Mouse (Mus musculus) liver, postnatal 0 days (tissue): ENCODE measurements at regions not wholly inside any gene's neighbourhood (a gene's known extent, or its start where the extent isn't known, plus 50 kb on each side); places are given as distances from the start of the nearest gene placed in this dataset.
"Not testable (repeated sequence)": the region's sequence is repeated elsewhere in the genome, so short reads cannot be mapped to it uniquely, and the experiment has no call there.

Experiments
- ATAC-seq: fragments of 200-750 bp; cut with Nextera tagmentation; 2 replicates; pipeline ENCODE4 v1.8.0; 2017; ENCODE audit warnings: mild to moderate bottlenecking, moderate library complexity
- DNase-seq: peaks from one replicate; pipeline ENCODE4 v3.0.0-alpha.2; 2016
- H3K27ac ChIP-seq: fragments of 300-500 bp; sonication (generic); 2 replicates; pipeline ENCODE4 v1.5.1; 2014; ENCODE audit warnings: antibody characterized with exemption, moderate library complexity, mild to moderate bottlenecking, low read depth
- H3K27me3 ChIP-seq: fragments of 300-500 bp; sonication (generic); 2 replicates; pipeline ENCODE4 v1.6.1; 2014; ENCODE audit warnings: low read length, control low read depth, mixed read lengths; ENCODE audit not compliant: insufficient read depth
- H3K36me3 ChIP-seq: fragments of 300-500 bp; sonication (generic); replicated peaks from 2 replicates; pipeline ENCODE4 v1.6.1; 2014; ENCODE audit warnings: mild to moderate bottlenecking, control low read depth, low read length, moderate library complexity, mixed read lengths; ENCODE audit not compliant: insufficient read depth
- H3K4me1 ChIP-seq: fragments of 300-500 bp; sonication (generic); 2 replicates; pipeline ENCODE4 v1.6.1; 2014; ENCODE audit warnings: antibody characterized with exemption, mild to moderate bottlenecking, control low read depth; ENCODE audit not compliant: insufficient read depth
- H3K4me2 ChIP-seq: fragments of 300-500 bp; sonication (generic); 2 replicates; pipeline ENCODE4 v1.6.1; 2014; ENCODE audit warnings: low read depth, mild to moderate bottlenecking, low read length, moderate library complexity, mixed read lengths
- H3K4me3 ChIP-seq: fragments of 300-500 bp; sonication (generic); 2 replicates; pipeline ENCODE4 v1.5.1; 2014; ENCODE audit warnings: low read depth, low read length
- H3K9ac ChIP-seq: fragments of 300-500 bp; sonication (generic); replicated peaks from 2 replicates; pipeline ENCODE4 v1.6.1; 2014; ENCODE audit warnings: mild to moderate bottlenecking, moderate library complexity
- H3K9me3 ChIP-seq: fragments of 300-500 bp; sonication (generic); 2 replicates; pipeline ENCODE4 v1.6.1; 2016; ENCODE audit warnings: mild to moderate bottlenecking, control low read depth, low read length, mixed read lengths
- CTCF ChIP-seq: sonication (generic); IDR thresholded peaks from 2 replicates; pipeline ENCODE4 v1.5.1; 2016; ENCODE audit warnings: antibody characterized with exemption, low read depth
- EP300 ChIP-seq: IDR thresholded peaks from 2 replicates; pipeline ENCODE4 v1.6.1; 2016; ENCODE audit warnings: antibody characterized with exemption, low read depth, mild to moderate bottlenecking
- WGBS: fragments of 180-500 bp; shearing (Covaris S2); extraction: QIAGEN DNeasy Blood & Tissue Kit; methylation state at CpG from one replicate; pipeline ENCODE4 v1.1.7; 2014; ENCODE audit not compliant: insufficient replicate concordance; 5-methylcytosine and 5-hydroxymethylcytosine counted together

- no peaks in the 10 kb centered on the region for H3K27me3 ChIP-seq
- no peak overlapping the region for H3K27ac ChIP-seq
- H3K4me3 ChIP-seq, result no peak overlapping the region
- no peak overlapping the region for H3K9ac ChIP-seq
- H3K36me3 ChIP-seq, result no peaks in the 10 kb centered on the region
- peaks cover 5% of the 10 kb centered on the region; the same call in 1 of the 2 replicates for H3K4me1 ChIP-seq
- 59% methylated on average over 11 of the region's 11 CpGs for whole genome bisulfite sequencing
- ATAC-seq (no peak), DNase-seq (no peak)
- H3K9me3 ChIP-seq, result no peaks in the 10 kb centered on the region
- no peak overlapping the region for H3K4me2 ChIP-seq
- no peak for TF ChIP-seq EP300
- TF ChIP-seq CTCF, result no peak
Measured at GRCm38 (mm10) chr16:55758707-55759067, 80.0 kb downstream of the Nfkbiz start.

- H3K4me1 ChIP-seq, result peaks cover 5% of the 10 kb centered on the region; the same call in 1 of the 2 replicates
- no peak overlapping the region for H3K4me2 ChIP-seq
- H3K9me3 ChIP-seq, result no peaks in the 10 kb centered on the region
- no peak overlapping the region for H3K9ac ChIP-seq
- TF ChIP-seq CTCF (no peak), EP300 (no peak)
- WGBS, result 26% methylated on average over 4 of the region's 5 CpGs
- H3K36me3 ChIP-seq, result no peaks in the 10 kb centered on the region
- no peak overlapping the region for H3K4me3 ChIP-seq
- H3K27me3 ChIP-seq, result no peaks in the 10 kb centered on the region
- H3K27ac ChIP-seq, result no peak overlapping the region
- DNase-seq (no peak), ATAC-seq (no peak)
Measured at GRCm38 (mm10) chr16:55757952-55758706, 80.6 kb downstream of the Nfkbiz start.

- not testable (repeated sequence) for H3K9me3 ChIP-seq, H3K27ac ChIP-seq, H3K4me1 ChIP-seq, H3K9ac ChIP-seq, H3K4me2 ChIP-seq, DNase-seq, H3K4me3 ChIP-seq, H3K36me3 ChIP-seq, ATAC-seq, H3K27me3 ChIP-seq
- WGBS, result 45% methylated on average over 3 of the region's 3 CpGs
Measured at GRCm38 (mm10) chr16:55757422-55757815, 81.3 kb downstream of the Nfkbiz start.

GRCm38 (mm10) chr16:55756764-55757421, 81.8 kb downstream of the Nfkbiz start:
- H3K27ac ChIP-seq, result no peak overlapping the region
- peaks cover 5% of the 10 kb centered on the region; the same call in 1 of the 2 replicates for H3K4me1 ChIP-seq
- H3K4me3 ChIP-seq, result no peak overlapping the region
- no peak for TF ChIP-seq CTCF
- TF ChIP-seq EP300, result no peak
- no peaks in the 10 kb centered on the region for H3K9me3 ChIP-seq
- no peak for ATAC-seq
- no peak overlapping the region for H3K4me2 ChIP-seq
- 78% methylated on average over 15 of the region's 15 CpGs for WGBS
- no peaks in the 10 kb centered on the region for H3K27me3 ChIP-seq
- H3K9ac ChIP-seq, result no peak overlapping the region
- no peak for DNase-seq
- no peaks in the 10 kb centered on the region for H3K36me3 ChIP-seq

- 66% methylated on average over 6 of the region's 6 CpGs for WGBS
Measured at GRCm38 (mm10) chr16:55755309-55755832, 83.3 kb downstream of the Nfkbiz start.

GRCm38 (mm10) chr16:55754092-55754763, 84.5 kb downstream of the Nfkbiz start:
- ATAC-seq (peak; percentile 67), DNase-seq (peak; percentile 19)
- H3K9ac ChIP-seq, result no peak overlapping the region
- H3K4me1 ChIP-seq, result peaks cover 5% of the 10 kb centered on the region; the same call in 1 of the 2 replicates
- no peaks in the 10 kb centered on the region for H3K36me3 ChIP-seq
- H3K27ac ChIP-seq, result peak overlapping the region; percentile 39; the same call in 1 of the 2 replicates
- no peaks in the 10 kb centered on the region for H3K27me3 ChIP-seq
- WGBS, result 45% methylated on average over 14 of the region's 14 CpGs
- H3K9me3 ChIP-seq, result no peaks in the 10 kb centered on the region
- no peak overlapping the region for H3K4me2 ChIP-seq
- TF ChIP-seq EP300, result 0 out of 2 replicates have a peak, but pooled peaks have one; percentile 14
- no peak for TF ChIP-seq CTCF
- no peak overlapping the region for H3K4me3 ChIP-seq

More at GRCm38 (mm10) chr16:55755309-55755832, 83.3 kb downstream of the Nfkbiz start:
- H3K9ac ChIP-seq, result no peak overlapping the region
- no peaks in the 10 kb centered on the region for H3K27me3 ChIP-seq
- no peak overlapping the region for H3K4me3 ChIP-seq
- H3K4me1 ChIP-seq, result peaks cover 5% of the 10 kb centered on the region; the same call in 1 of the 2 replicates
- ATAC-seq (no peak), DNase-seq (no peak)
- H3K27ac ChIP-seq, result no peak overlapping the region
- H3K4me2 ChIP-seq, result no peak overlapping the region
- no peaks in the 10 kb centered on the region for H3K36me3 ChIP-seq
- no peak for TF ChIP-seq CTCF
- no peak for TF ChIP-seq EP300
- no peaks in the 10 kb centered on the region for H3K9me3 ChIP-seq
